Mouse (Mus musculus) T-cell, adult 2 months (primary cell): ENCODE measurements around the gene Uba2.
"Not testable (repeated sequence)": the region's sequence is repeated elsewhere in the genome, so short reads cannot be mapped to it uniquely, and the experiment has no call there.

Experiments
- DNase-seq: peaks from one replicate; pipeline ENCODE4 v3.0.0; 2022; ENCODE audit warnings: low spot score

Uba2 gene

DNA sequence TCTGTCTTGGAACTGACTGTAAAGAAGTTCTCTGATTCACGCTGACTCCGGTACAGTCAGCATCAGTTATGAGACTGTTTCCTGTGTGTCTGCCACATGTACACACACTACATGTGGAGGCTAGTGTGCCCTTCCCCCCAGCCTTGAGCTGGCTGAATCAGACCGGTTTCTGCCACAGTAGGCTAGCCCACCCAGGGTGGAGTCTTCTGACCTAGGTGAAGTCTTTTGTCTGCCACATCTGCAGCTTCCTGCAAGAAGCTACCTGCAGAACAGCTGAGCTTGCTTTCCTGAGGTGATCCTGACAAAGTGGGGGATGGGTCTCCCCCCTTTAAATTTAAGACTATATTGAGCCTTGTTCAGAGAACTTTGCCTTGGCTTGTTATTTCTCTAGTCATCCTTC lies at the start of gene Uba2:
TSS of gene Uba2 (minus strand) at position 146 of the 400 bp plus-strand sequence.
- no peak for DNase-seq

DNA sequence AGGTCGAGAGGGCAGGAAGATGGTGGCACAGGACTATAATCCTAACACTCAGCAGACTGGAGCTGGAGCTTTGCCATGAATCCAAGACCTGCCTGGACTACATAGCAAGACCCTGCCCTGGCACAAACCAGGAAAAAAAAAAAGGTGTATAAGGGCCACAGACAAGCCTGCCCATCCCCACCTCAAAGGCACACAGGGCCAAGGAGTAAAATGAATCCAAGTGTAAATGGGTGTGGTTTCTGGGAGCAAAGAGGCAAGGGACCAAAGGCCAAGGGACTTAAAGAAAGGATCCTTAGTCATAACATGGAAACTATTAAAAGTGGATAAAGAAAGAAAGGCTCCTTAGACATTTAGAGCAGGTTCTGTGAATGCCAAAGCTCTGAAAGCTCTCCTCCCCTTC lies 49.1 kb upstream of the Uba2 start:
- no peak for DNase-seq

DNA sequence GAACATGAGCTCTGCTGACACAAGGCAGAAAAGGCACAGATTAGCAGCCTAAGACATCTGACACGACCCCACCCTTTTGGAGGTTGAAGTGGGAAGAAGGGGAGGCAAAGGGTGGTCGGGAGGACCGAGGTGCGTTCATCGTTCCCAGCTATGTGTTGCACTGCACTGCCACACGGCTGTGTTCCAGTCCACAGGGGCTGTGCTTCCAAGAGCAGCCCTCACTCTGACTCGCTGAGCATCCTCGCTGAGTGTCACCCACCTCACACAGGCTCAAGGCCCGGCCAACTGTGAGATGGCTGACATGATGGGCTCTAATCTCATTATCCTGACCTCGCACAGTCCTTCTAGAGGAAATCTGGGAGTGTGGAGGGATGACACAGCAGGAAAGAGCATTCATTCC lies 47.1 kb upstream of the Uba2 start:
- no peak for DNase-seq

DNA sequence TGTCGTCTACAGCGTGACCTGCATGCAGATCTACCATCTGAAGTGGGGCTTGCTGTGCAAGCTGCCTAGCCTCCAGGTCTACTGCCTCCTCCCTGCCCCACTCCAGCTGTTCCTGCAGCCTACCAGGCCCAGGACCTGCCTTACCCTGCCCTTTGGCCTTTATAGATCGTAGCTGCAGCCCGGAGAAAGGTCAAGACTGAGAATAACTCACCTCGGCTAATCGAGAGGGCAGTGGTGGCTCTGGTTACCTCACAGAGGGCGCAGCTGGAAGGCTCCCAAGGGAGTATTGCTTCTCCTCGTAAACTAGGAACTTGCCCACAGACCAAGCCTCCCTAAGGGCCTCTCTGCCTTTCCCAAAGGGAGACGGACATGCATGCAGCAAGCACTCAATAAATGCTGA lies 46.1 kb upstream of the Uba2 start:
- DNase-seq, result no peak

DNA sequence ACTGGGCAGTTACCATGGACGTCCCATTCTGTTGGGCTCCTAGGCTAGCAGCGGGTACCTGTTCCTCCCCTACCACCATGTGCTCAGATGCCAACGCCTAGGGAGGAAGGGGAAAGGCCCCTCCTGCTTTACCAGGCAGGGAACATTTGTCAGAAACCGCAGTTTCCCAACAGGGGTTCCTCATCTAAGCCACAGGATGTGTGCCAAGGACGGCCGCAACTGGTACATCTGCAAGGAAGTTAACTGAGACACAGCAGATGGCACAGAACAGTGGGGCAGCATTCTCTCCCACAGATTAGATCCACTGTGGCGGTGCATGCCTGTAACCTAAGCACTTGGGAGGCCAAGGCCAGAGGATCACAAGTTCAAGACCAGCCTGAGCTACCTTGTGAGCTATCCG lies 45.2 kb upstream of the Uba2 start:
- no peak for DNase-seq

DNA sequence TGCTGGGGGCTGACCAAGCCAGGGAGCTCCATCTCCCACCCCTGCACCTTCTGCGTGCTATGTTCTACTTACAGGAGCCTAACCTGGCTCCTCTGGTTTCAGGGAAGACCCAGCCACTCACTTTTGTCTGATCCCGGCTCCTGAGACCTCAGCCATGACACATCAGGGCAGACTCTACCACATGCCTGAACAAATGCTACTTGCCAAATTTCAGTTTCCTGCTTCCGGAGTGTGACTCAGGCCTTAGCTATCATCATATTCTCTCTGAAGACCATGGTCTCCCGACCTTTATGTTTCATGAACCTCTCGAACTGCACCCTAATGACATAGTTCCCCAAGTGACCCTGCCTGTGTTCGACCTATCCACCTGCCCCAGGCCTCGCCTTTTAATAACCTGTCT lies 43.9 kb upstream of the Uba2 start:
- DNase-seq, result no peak

DNA sequence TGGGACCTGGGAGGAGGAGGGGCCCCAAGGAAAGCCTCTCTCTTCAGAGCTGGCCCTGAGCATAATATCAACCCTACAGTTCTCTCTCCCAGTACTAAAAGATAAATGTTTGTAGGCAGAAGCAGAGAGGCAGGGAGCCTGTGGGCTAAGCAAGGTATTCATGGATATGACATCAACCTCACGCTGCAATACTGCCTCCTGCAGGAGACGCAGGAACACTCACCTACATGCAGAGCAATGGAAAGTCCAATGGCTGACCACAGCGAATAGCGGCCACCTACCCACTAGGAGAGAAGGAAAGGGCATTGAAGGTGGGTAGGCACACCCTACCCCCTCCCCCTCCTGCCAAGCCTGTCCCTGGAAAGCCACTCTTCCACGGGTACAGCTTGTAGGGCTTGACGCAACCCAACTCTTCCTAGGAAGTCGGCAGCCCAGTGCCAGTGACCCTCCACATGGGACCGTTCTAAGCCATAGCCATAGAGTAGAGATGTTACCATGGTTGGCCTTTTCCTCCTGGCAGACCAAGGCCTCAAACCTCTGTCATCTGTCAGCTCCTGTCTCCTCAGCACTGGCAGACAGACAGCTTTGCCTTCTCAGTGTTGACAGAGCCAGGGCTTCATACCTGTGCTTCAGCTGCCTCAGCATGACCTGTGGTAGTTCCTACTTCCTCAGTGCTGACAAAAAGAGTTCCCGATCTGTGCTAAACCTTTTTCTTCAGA lies 38.8 kb upstream of the Uba2 start:
- no peak for DNase-seq

DNA sequence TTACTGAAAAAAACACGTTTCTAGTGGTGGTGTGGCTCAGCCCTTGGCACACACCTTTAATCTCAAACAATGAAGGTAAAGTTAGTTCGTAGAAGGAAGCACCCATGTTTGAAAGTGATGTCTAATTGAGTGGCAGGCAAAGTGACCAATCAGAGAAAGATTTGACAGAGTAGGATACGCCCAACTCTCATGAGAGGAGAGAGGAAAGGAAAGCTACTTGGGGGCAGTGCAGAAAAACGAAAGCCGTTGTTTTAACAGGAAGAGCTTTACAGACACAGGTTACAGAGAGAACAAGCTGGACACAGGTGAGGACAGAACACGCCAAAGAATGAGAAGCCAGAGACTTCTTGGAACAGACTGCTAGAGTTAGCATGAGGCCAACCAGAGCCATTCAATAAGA lies 36.9 kb upstream of the Uba2 start:
- DNase-seq, result no peak

DNA sequence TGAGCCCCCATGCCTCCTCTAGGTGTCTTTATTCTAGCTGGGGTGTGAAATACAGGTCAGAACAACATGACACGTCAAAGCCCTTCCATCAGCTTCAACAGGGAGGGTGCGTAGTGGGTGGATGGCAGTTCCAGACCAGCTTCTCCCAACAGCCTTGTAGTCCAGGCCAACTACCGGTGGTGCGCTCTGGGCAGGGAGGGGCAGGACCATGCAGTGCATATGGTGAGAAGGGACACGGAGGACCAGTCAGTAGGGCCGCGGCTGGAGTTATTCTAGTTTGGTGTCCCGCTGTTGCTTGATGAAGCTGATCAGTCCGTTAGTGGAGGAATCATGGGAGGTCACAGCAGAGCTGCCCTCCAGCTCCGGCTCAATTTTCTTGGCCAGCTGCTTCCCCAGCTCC lies 32.7 kb upstream of the Uba2 start:
- not testable (repeated sequence) for DNase-seq

DNA sequence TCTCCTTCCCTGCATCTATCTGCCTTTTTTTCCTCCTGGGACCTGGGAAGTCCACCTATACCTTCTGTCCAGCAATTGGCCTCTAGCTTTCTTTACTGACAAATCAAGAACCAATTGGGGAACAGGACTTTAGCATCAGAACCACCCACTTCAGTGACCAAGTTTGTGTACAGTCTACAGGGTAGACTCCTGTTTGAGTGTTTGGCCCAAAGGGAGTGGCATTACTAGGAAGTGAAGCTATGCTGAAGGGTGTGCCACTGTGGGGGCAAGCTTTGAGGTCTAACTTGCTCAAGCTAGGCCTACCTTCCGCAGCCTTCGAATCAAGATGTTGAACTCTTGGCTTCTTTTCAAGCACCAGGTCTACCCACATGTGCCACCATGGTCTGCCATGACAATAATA lies 31.4 kb upstream of the Uba2 start:
- no peak for DNase-seq

DNA sequence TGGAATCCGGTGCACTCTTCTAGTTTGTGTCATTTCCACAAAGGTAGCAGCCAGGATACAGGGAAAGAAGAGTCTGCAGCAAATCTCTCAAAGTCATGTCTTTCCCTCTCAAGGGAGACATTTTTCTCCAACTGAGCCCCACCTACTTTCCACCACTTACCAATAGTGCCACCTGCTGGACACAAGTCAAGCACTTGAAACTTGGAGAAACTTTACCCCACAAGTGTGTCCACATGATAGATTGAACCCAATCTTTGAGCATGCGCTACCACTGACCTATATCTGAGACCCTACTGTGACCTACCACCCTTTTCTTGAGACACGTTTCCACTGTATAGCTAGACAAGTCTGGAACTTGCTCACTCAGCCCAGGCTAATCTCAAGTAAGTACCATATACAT lies 28.9 kb upstream of the Uba2 start:
- DNase-seq, result peak; percentile 49

DNA sequence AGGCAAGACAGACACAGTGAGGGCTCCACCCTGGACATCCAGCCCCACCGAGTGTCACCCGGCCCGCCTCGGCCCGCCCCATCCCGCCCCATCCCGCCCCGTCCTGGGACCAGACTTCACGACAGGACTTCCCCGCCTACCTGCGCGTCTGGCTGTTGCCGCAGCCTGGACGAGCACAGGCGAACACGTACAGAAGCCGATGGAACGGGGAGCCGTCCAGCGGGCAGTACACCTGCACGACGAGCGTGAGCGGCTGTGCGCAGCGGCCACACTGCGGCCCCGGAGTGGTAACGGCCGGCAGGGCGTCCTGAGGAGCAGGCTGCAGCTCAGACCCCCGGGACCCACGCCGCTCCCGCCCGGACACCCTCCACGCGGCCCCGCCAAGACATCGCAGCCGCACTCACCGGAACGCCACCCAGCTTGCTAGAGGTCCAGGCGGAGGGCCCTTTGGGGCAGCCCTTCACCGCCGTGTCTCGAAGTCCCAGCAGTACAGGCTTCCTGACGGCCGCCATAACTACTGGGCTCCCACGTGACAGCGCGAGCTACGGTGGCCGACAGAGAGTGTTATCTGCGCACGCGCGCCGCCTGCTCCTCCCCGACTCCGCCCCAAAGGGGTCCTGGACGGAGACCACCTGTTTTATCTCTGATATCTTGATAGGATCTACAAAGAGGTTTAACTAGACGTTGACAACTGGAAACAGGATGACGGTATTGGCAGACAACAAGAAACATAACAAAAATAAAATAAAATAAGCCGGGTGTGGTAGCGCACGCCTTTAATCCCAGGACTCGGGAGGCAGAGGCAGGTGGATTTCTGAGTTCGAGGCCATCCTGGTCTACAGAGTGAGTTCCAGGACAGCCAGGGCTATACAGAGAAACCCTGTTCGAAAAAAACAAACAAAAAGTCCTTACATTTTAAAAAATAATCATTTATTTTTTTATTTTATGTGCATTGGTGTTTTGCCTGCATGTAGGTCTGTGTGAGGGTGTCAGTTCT lies 27.0 kb upstream of the Uba2 start, which contains the start of gene Pdcd2l:
TSS of gene Pdcd2l (minus strand) at position 530 of the 997 bp plus-strand sequence.
- peak; percentile 90 for DNase-seq

DNA sequence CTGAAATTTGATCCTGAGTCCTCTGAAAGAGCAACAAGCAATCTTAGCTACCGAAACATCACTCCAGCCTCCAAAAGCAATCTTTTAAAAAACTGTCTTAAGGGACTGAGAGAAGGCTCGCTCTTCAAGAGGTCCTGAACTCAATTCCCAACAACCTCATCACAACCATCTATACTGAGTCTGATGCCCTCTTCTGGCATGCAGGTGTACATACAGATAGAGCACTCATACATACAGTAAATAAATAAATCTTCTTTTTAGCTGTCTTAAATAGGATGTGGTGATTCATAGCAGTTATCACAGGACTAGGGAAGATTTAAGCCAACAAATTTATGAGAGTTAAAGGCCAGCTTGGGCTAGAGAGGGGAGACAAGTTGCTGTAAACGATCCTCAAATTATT lies 26.2 kb upstream of the Uba2 start:
- no peak for DNase-seq

DNA sequence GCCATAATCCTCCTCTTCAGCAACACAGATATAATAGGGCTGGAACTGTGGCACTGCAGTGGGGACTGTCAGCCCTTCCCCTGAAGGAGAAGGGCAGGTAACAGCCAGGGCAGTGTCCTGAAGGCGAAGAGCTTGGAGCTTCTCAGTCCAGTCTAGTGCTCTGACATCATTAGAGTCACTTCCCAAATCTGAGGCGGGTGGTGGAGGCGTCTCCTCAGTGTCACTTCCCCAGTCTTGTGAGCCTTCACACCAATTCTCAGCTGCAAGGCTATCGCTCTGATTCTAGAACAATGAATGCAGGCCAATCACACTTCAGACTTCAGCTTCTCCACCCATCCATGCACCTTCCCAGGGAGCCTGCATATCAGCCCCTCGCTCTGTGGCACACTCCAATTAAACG lies 23.4 kb upstream of the Uba2 start:
- DNase-seq, result no peak

DNA sequence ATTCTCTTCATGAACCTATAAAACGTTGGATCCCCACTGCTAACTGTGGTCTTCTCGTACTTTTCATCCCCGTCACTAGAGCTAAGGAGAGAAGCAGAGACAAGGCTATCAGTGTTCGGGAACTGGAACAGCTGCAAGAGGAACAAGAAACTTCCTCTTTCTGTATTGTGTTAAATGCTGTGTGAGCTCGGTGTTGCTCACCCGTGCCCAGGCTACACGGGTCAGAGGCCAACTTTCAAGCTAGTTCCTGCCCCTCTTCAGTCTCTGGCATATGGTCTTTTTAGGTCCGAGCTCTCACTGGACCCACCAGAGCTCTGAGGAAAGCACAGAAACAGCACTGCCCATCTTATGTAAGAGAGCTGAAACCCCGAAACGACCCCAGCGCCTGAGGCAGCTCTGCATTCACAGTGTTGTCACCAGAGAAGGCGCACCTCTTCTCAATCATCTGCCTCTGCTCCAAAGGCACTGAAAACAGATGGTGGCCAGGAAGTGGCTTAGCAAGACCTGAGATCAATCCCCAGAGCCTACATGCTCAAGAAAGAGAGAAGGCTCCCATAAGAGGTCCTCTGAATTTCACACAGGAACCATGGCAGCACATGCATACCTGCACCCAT lies 20.1 kb upstream of the Uba2 start:
- no peak for DNase-seq

DNA sequence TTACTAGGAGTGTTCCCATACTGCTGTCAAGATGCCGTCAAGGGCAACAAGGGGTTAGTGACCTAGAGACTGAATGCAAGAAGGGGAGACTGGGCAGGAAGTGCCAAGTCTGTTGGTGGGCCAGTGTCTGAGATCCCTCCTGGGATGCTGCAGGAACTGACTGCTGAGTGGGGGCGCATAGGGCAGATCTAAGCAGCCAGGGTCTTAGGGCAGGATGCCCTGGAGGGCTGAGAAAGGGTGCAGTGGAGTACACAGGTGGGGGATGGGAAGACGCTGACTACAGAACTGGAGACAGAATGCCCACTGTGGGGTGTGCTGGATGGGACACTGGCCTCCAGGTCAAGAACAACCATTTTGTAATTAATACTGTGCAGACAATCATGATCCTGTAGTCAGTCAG lies 14.4 kb upstream of the Uba2 start:
- no peak for DNase-seq

DNA sequence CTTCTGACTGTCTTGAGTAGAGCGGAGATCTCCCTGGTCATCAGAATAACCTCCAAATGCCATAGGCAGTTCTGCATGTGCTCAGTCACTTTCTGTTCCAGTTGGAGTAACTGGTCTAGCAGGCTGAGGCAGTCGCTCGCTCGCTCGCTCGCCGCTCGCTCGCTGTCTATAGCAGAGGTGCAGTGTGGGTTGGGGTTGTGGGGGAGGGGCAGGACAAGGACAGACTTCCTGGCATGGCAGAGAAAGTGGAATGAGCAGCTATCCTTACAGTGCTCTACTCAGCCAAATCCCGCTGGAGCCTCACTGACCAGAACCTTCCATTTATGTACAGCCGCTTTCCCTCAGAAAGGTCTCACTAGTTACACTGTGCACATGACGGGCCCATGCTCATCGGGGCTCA lies 14.0 kb upstream of the Uba2 start:
- no peak for DNase-seq

DNA sequence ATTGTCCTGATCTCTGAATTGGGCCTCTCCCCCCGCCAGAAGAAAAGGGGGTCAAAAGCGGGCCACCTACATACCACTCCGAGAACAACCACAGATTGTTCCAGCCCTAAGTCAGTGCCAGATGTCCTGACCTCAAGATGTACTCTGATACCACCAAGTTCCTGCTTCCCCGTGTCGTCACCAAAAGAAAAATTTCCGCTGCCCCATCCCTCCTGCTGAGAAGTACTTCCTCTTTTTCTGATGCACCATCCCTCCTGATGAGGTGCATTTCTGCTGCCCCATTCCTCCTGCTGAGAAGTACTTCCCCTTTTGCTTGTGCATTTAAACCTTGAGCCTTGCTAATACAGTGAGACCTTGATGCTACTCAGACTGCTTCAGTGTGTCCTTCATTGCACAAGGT lies 6.8 kb upstream of the Uba2 start:
- DNase-seq, result not testable (repeated sequence)

DNA sequence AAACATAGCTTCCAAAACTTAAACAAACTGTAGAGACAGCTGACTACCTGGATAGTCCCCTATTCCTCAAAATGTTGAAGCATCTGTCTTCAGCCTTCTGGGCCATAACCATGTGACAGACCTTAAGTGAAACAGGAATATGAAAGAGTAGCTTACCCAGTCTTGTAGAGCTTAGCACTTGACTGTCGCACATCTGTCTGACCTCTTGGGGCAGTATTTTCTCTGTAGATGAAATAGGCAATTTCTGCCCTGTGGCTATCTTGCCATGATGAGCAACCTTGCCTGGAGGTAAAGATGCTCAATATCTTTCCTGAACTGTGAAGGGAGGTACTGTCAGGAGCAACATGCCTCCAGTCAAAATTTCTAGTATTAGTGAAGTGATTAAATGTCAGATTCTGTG lies 2.9 kb upstream of the Uba2 start:
- DNase-seq, result no peak

DNA sequence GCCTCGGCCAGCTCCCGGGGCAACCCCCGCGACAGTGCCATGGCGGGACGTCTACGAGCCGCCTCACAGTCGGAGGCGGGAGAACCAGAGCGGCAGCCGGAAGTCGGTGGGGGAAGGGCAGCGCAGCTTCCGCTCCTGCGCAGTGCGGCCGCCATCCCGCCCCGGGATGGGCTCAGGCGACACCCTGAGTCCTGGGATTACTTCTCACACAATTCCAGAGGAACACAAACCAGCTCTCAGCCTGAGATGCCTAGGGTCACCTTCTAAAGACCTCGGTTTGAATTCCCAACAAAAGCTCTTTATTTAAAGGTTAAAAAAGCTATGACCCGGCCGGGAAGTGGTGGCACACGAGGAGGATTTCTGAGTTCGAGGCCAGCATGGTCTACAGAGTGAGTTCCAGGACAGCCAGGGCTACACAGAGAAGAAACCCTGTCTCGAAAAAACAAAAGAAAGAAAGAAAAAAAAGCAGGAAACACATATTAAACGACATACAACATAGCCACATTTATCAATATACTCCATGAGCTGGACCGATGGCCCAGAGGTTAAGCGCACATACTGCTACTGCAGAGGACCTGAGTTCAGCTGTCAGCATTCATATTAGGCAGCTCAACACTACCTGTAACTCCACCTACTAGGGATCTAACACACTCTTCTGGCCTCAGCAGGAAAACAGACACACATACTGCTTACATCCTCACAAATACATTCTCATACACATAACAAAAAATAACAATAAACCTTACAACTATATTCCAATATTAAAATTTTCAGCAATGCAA lies 738 bp downstream of the Uba2 start:
- peak; percentile 86 for DNase-seq

DNA sequence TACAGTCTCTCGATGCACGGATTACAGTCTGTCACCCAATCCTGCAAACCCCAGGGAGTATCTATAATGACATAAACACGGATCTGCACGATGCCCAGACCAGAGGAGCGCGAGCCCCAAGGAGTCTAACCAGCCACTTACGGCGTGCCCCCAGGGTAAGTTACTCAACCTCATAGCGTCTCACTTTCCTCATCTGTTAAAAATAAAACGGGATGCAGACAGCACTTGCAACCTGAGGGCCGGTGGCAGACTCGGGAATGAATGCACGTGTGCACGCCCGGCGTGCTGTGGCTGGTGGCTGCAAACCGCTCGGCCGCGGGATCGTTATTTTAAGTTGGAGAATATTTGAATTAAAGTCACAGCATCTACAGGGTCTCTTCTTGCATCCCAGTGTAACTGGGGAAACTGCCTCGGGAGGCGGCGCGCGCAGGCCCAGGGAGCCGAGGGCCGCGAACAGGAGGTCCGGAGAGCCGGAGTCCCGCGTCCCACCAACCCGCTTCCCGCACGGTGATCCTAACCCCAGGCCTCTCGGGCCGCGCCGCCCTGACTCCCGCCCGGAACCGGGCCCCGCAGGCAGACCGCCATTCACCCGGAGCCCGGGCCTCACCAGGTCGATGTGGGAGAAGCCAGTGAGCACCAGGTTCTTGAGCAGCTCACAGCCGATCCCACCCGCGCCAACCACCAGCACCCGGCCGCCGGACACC lies 1.5 kb downstream of the Uba2 start:
- no peak for DNase-seq
